Mouse (Mus musculus) MEL (cell line): ENCODE measurements around the gene Olfr860. TPM values are rescaled to one million over a fixed set of nuclear protein-coding genes. Genes with fewer than 3 reads are reported as not detected.
"Not testable (repeated sequence)": the region's sequence is repeated elsewhere in the genome, so short reads cannot be mapped to it uniquely, and the experiment has no call there.

Source experiments
- DNase-seq: peaks from one replicate; pipeline ENCODE4 v3.0.0; 2011; ENCODE audit warnings: low read depth, low spot score
- H3K27ac ChIP-seq: 2 replicates; pipeline ENCODE4 v1.5.1; 2012; ENCODE audit warnings: low read depth, mild to moderate bottlenecking, control low read depth, low read length, moderate library complexity; ENCODE audit not compliant: control insufficient read depth
- H3K27me3 ChIP-seq, 2 experiments: fragments of 150-350 bp in 1 of 2; sonication (generic) in 1 of 2; 2 replicates each; pipeline ENCODE4 v1.6.1; 2012; ENCODE audit warnings: low read length in 2 of 2, mild to moderate bottlenecking in 2 of 2, improper control_type of control experiment in 1 of 2, moderate library complexity in 1 of 2; ENCODE audit not compliant: insufficient read depth in 2 of 2, control insufficient read depth in 1 of 2
- H3K36me3 ChIP-seq, 2 experiments: 2 replicates each; pipeline ENCODE4 v1.6.1; 2012 to 2014; ENCODE audit warnings: low read length in 2 of 2, improper control_type of control experiment in 1 of 2, inconsistent platforms in 1 of 2, mild to moderate bottlenecking in 1 of 2; ENCODE audit not compliant: insufficient read depth in 2 of 2, control insufficient read depth in 1 of 2
- H3K4me1 ChIP-seq, 2 experiments: fragments of 150-350 bp in 1 of 2; sonication (generic) in 1 of 2; 2 replicates each; pipeline ENCODE4 v1.6.1; 2012; ENCODE audit warnings: low read length in 2 of 2, improper control_type of control experiment in 1 of 2, mild to moderate bottlenecking in 1 of 2; ENCODE audit not compliant: insufficient read depth in 2 of 2, control insufficient read depth in 1 of 2
- H3K4me3 ChIP-seq, 2 experiments: fragments of 150-350 bp in 1 of 2; sonication (generic) in 1 of 2; 2 replicates each; pipeline ENCODE4 v1.5.1; 2012; ENCODE audit warnings: low read depth in 2 of 2, low read length in 2 of 2, mild to moderate bottlenecking in 2 of 2, moderate library complexity in 2 of 2, control low read depth in 1 of 2, improper control_type of control experiment in 1 of 2; ENCODE audit not compliant: control insufficient read depth in 1 of 2, insufficient read depth in 1 of 2
- H3K79me2 ChIP-seq: 2 replicates; pipeline ENCODE4 v1.6.1; 2012; ENCODE audit warnings: mild to moderate bottlenecking, low read length, moderate library complexity; ENCODE audit not compliant: control insufficient read depth, poor library complexity, insufficient read depth
- H3K9ac ChIP-seq: 2 replicates; pipeline ENCODE4 v1.6.1; 2012; ENCODE audit warnings: low read depth, mild to moderate bottlenecking, control low read depth, low read length, moderate library complexity; ENCODE audit not compliant: control insufficient read depth, poor library complexity, severe bottlenecking
- H3K9me3 ChIP-seq: fragments of 150-350 bp; sonication (generic); replicated peaks from 2 replicates; pipeline ENCODE4 v1.6.1; 2012; ENCODE audit warnings: mild to moderate bottlenecking, low read length, improper control_type of control experiment, moderate library complexity; ENCODE audit not compliant: insufficient read depth
- CHD1 ChIP-seq: IDR thresholded peaks from 2 replicates; pipeline ENCODE4 v1.6.1; 2012; ENCODE audit warnings: low read depth, mild to moderate bottlenecking, inconsistent platforms, low read length, improper control_type of control experiment
- CHD2 ChIP-seq: IDR thresholded peaks from 2 replicates; pipeline ENCODE4 v1.6.1; 2011; ENCODE audit warnings: low read length, improper control_type of control experiment
- E2F4 ChIP-seq: IDR thresholded peaks from 2 replicates; pipeline ENCODE4 v1.6.1; 2011; ENCODE audit warnings: low read depth, low read length, improper control_type of control experiment, borderline replicate concordance
- ELF1 ChIP-seq: IDR thresholded peaks from 2 replicates; pipeline ENCODE4 v1.6.1; 2014; ENCODE audit warnings: low read depth, mild to moderate bottlenecking, inconsistent platforms, low read length, improper control_type of control experiment, moderate library complexity
- EP300 ChIP-seq, 2 experiments: IDR thresholded peaks; 2 replicates each; pipeline ENCODE4 v1.6.1; 2011; ENCODE audit warnings: improper control_type of control experiment in 2 of 2, low read length in 2 of 2, low read depth in 1 of 2, mild to moderate bottlenecking in 1 of 2
- ETS1 ChIP-seq: IDR thresholded peaks from 2 replicates; pipeline ENCODE4 v1.6.1; 2012; ENCODE audit warnings: low read depth, mild to moderate bottlenecking, inconsistent platforms, low read length, improper control_type of control experiment, moderate library complexity
- GATA1 ChIP-seq: IDR thresholded peaks from 2 replicates; pipeline ENCODE4 v1.6.1; 2011; ENCODE audit warnings: low read depth, low read length, improper control_type of control experiment
- HCFC1 ChIP-seq: IDR thresholded peaks from 2 replicates; pipeline ENCODE4 v1.6.1; 2012; ENCODE audit warnings: low read depth, mild to moderate bottlenecking, inconsistent platforms, low read length, improper control_type of control experiment, moderate library complexity
- JUND ChIP-seq: IDR thresholded peaks from 2 replicates; pipeline ENCODE4 v1.6.1; 2011; ENCODE audit warnings: low read depth, mild to moderate bottlenecking, improper control_type of control experiment, low read length
- KAT2A ChIP-seq: conservative IDR thresholded peaks from 2 replicates; pipeline ENCODE4 v1.6.1; 2012; ENCODE audit warnings: low read depth, low read length, improper control_type of control experiment, inconsistent platforms
- MAFK ChIP-seq: IDR thresholded peaks from 2 replicates; pipeline ENCODE4 v1.6.1; 2011; ENCODE audit warnings: low read depth, mild to moderate bottlenecking, low read length, improper control_type of control experiment, borderline replicate concordance
- MAZ ChIP-seq: IDR thresholded peaks from 2 replicates; pipeline ENCODE4 v1.6.1; 2012; ENCODE audit warnings: low read depth, mild to moderate bottlenecking, inconsistent platforms, low read length, improper control_type of control experiment
- MEF2A ChIP-seq: IDR thresholded peaks from 2 replicates; pipeline ENCODE4 v1.6.1; 2014; ENCODE audit warnings: low read depth, mild to moderate bottlenecking, inconsistent platforms, low read length, improper control_type of control experiment; ENCODE audit not compliant: poor library complexity, insufficient replicate concordance, severe bottlenecking; ENCODE audit errors: extremely low read depth
- MYC ChIP-seq: IDR thresholded peaks from 2 replicates; pipeline ENCODE4 v1.6.1; 2011; ENCODE audit warnings: low read depth, mild to moderate bottlenecking, low read length, improper control_type of control experiment, moderate library complexity
- POLR2A ChIP-seq, 2 experiments: IDR thresholded peaks; 2 replicates each; pipeline ENCODE4 v1.6.1; 2011 to 2012; ENCODE audit warnings: low read length in 2 of 2, mild to moderate bottlenecking in 2 of 2, control low read depth in 1 of 2, improper control_type of control experiment in 1 of 2, low read depth in 1 of 2, moderate library complexity in 1 of 2; ENCODE audit not compliant: control insufficient read depth in 1 of 2, insufficient read depth in 1 of 2, poor library complexity in 1 of 2
- POLR2AphosphoS5 ChIP-seq: IDR thresholded peaks from 2 replicates; pipeline ENCODE4 v1.6.1; 2012; ENCODE audit warnings: low read depth, borderline replicate concordance, mild to moderate bottlenecking, inconsistent platforms, low read length, moderate library complexity, mixed read lengths
- RAD21 ChIP-seq: IDR thresholded peaks from 2 replicates; pipeline ENCODE4 v1.6.1; 2011; ENCODE audit warnings: mild to moderate bottlenecking, low read depth, low read length, improper control_type of control experiment
- SIN3A ChIP-seq: IDR thresholded peaks from 2 replicates; pipeline ENCODE4 v1.6.1; 2012; ENCODE audit warnings: low read length, improper control_type of control experiment, inconsistent platforms
- TAL1 ChIP-seq: IDR thresholded peaks from 2 replicates; pipeline ENCODE4 v1.6.1; 2012; ENCODE audit warnings: mild to moderate bottlenecking, inconsistent platforms, low read length, moderate library complexity, mixed read lengths
- TBP ChIP-seq: IDR thresholded peaks from 2 replicates; pipeline ENCODE4 v1.8.0; 2011; ENCODE audit warnings: low read depth, low read length, improper control_type of control experiment
- TCF12 ChIP-seq: IDR thresholded peaks from 2 replicates; pipeline ENCODE4 v1.6.1; 2014; ENCODE audit warnings: low read depth, mild to moderate bottlenecking, inconsistent platforms, low read length, improper control_type of control experiment, moderate library complexity
- UBTF ChIP-seq: IDR thresholded peaks from 2 replicates; pipeline ENCODE4 v1.6.1; 2012; ENCODE audit warnings: low read depth, mild to moderate bottlenecking, inconsistent platforms, low read length, improper control_type of control experiment, moderate library complexity, borderline replicate concordance; ENCODE audit not compliant: insufficient read depth
- USF2 ChIP-seq, 2 experiments: IDR thresholded peaks; 2 replicates each; pipeline ENCODE4 v1.6.1; 2011 to 2012; ENCODE audit warnings: improper control_type of control experiment in 2 of 2, low read length in 2 of 2, borderline replicate concordance in 1 of 2, inconsistent platforms in 1 of 2, low read depth in 1 of 2, mild to moderate bottlenecking in 1 of 2; ENCODE audit not compliant: insufficient read depth in 1 of 2
- ZKSCAN1 ChIP-seq: IDR thresholded peaks from 2 replicates; pipeline ENCODE4 v1.6.1; 2012; ENCODE audit warnings: low read depth, mild to moderate bottlenecking, inconsistent platforms, low read length, improper control_type of control experiment, moderate library complexity
- ZNF384 ChIP-seq: IDR thresholded peaks from 2 replicates; pipeline ENCODE4 v1.6.1; 2012; ENCODE audit warnings: low read depth, mild to moderate bottlenecking, inconsistent platforms, low read length, improper control_type of control experiment
- polyA plus RNA-seq, 2 experiments: library from polyadenylated mRNA; stranded (reverse) in 1 of 2; unstranded in 1 of 2; fragments of >175 nt in 1 of 2; fragments of >200 nt in 1 of 2; gene quantifications; 2 replicates each; pipeline versions ENCODE4 v1.2.1 to v1.2.4; 2012; ENCODE audit warnings: low replicate concordance in 2 of 2, low read depth in 1 of 2; ENCODE audit not compliant: insufficient read length in 2 of 2, insufficient read depth in 1 of 2, missing spikeins in 1 of 2
- total RNA-seq: library from RNA; depleted of rRNA; stranded (reverse); fragments of 300-350 nt; gene quantifications from 2 replicates; pipeline ENCODE4 v1.2.3, GENCODE M21; 2012; rRNA removed

The Olfr860 gene
- total RNA-seq (not detected in 2 replicates), polyA plus RNA-seq (not detected)

GRCm38 (mm10) chr9:19849647-19850046 is at the start of gene Olfr860:
Olfr860 (minus strand) TSS chr9:19849747.
- Histone ChIP-seq H3K9ac (no peak within 1 kb of the TSS), H3K9me3 (no peaks in the 10 kb centered on the region), H3K27ac (no peak within 1 kb of the TSS), H3K36me3 (no peaks in the 10 kb centered on the region), H3K27me3 (no peaks in the 10 kb centered on the region), H3K4me3 (no peak within 1 kb of the TSS), H3K79me2 (no peaks in the 10 kb centered on the region), H3K4me1 (no peaks in the 10 kb centered on the region)
- DNase-seq: no peak
- TF ChIP-seq MAZ: no peak
- no peak for TF ChIP-seq TAL1
- no peak for TF ChIP-seq SIN3A
- TF ChIP-seq MEF2A: no peak
- no peak for TF ChIP-seq USF2 (IDR thresholded peaks at IDR 0.05; ENCODE audit: borderline replicate concordance in 1 of 2, insufficient read depth in 1 of 2, low read depth in 1 of 2, low read length in 2 of 2)
- TF ChIP-seq EP300 (IDR thresholded peaks at IDR 0.05; ENCODE audit: low read depth in 1 of 2, low read length in 2 of 2): no peak
- TF ChIP-seq TCF12: no peak
- TF ChIP-seq ZKSCAN1: no peak
- TF ChIP-seq POLR2A (IDR thresholded peaks at IDR 0.05; ENCODE audit: control insufficient read depth in 1 of 2, insufficient read depth in 1 of 2, low read depth in 1 of 2, low read length in 2 of 2, poor library complexity in 1 of 2): no peak
- no peak for TF ChIP-seq E2F4
- TF ChIP-seq ETS1: no peak
- TF ChIP-seq UBTF: no peak
- no peak for TF ChIP-seq RAD21
- TF ChIP-seq CHD1: no peak
- TF ChIP-seq MYC: no peak
- no peak for TF ChIP-seq HCFC1
- no peak for TF ChIP-seq GATA1

- H3K4me3 ChIP-seq: no peak within 1 kb of the TSS
- H3K79me2 ChIP-seq: no peaks in the 10 kb centered on the region
- DNase-seq: no peak
- H3K4me1 ChIP-seq: no peaks in the 10 kb centered on the region
- no peaks in the 10 kb centered on the region for H3K9me3 ChIP-seq
- H3K9ac ChIP-seq: no peak within 1 kb of the TSS
- no peaks in the 10 kb centered on the region; a peak in 1 of 4 replicates for H3K27me3 ChIP-seq
- TF ChIP-seq RAD21 (no peak), POLR2AphosphoS5 (no peak), ZNF384 (no peak), MAZ (no peak), EP300 (IDR thresholded peaks at IDR 0.05; ENCODE audit: low read depth in 1 of 2, low read length in 2 of 2) (no peak), MAFK (no peak), HCFC1 (no peak), SIN3A (no peak), ELF1 (no peak), CHD2 (no peak), TBP (no peak), KAT2A (no peak), TAL1 (no peak), JUND (no peak)
- TF ChIP-seq, all 39 proteins: peak for 0
- H3K27ac ChIP-seq: no peak within 1 kb of the TSS
- no peaks in the 10 kb centered on the region for H3K36me3 ChIP-seq
Measured at GRCm38 (mm10) chr9:19887904-19888303, 38.4 kb upstream of the Olfr860 start, which contains the start of gene Olfr862. Olfr862 (minus strand) TSS chr9:19888004.

- DNase-seq, H3K36me3 ChIP-seq, H3K4me3 ChIP-seq, H3K27me3 ChIP-seq, H3K9ac ChIP-seq, H3K4me1 ChIP-seq, H3K79me2 ChIP-seq, H3K9me3 ChIP-seq, H3K27ac ChIP-seq: not testable (repeated sequence)
Measured at GRCm38 (mm10) chr9:19804606-19805005, 44.9 kb downstream of the Olfr860 start, which contains the start of gene Olfr859. Olfr859 (plus strand) TSS chr9:19804906.
